Mouse (Mus musculus): Measurements from ENCODE around the gene AL732309.1.

Gene AL732309.1

DNA sequence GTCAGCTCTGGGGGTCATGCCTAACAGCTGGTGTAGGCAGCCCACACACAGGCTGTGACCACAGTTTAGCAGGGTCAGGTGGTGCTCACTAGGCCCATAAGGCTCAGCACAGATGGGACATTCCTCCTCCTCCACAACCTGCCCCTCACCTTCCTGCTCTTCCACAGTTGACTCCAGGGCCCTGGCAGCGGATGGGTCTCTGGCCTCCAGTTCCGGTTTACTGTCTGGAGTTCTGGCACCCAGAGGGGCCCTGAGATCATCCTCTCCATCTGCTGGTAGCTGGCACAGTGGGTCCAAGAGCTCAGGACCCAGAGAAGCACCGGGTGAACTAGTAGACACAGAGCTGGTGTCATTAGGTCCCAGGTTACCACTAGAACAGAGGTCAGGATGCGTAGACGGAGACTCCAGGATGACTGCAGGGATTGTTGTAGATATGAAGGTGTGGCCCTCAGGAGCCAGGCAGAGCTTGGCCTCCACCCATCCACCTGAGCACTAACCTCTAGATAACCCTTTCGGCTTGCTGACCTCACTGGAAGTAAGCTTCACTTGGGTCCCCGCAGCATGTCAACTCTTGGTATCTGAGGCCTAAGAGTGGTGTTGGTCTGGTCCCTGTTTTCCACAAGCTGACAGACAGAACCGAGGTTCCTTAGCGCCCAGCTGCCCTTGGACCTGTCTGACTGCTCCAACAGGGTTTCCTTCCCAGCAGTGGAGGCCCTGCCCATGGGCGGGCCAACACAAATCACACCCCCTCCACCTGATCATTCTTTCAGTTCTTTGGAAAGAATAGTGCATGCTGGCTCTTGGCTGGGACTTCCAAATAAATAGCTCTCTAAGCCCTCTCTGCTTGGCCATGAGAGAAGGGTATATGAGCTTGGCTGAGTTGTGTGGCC lies at the start of gene AL732309.1:
AL732309.1 (minus strand) TSS at position 681 of the 890 bp plus-strand sequence.
- no peak for DNase-seq (ENCODE audit: extremely low read depth, low read depth, low spot score)

DNA sequence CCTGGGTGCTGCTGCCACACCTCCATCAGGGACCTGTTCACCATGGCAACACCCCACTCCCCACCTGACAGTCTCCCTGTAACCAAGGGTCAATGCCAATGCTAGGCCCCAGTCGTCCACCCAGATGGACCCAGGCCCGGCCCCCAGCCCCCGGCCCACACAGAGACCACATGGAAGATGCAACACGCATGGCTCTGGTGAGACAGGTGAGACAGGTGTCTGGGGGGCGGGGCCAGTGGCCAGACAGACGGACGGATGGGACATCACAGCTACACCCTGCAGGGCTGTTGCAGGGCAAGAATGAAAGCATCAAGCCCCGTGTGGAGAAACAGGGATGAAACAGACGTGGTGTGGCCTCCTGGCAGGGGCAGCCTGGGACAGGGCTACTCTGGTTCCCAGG lies 47.0 kb upstream of the AL732309.1 start:
- no peak for DNase-seq (ENCODE audit: extremely low read depth, low read depth, low spot score)

DNA sequence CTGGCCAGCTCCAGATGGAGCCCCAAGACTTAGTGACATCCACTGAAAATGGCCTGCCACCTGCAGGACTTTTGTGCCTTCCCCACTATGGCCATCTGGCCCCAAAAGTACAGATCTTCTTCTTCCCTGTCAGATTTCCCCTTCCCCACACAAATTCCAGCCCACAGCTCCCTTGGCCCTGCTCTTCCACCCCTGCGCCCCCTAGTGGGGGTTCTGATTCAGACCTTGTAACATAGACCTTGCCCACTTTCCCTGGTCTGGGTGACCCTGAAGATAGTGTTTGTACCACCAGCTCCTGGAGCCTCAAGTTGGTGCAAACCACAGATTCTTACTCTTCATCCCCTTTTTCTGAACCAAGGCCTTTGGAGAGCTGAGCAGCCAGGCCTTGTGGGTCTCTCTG lies 46.2 kb upstream of the AL732309.1 start:
- DNase-seq (ENCODE audit: extremely low read depth, low read depth, low spot score) = no peak

DNA sequence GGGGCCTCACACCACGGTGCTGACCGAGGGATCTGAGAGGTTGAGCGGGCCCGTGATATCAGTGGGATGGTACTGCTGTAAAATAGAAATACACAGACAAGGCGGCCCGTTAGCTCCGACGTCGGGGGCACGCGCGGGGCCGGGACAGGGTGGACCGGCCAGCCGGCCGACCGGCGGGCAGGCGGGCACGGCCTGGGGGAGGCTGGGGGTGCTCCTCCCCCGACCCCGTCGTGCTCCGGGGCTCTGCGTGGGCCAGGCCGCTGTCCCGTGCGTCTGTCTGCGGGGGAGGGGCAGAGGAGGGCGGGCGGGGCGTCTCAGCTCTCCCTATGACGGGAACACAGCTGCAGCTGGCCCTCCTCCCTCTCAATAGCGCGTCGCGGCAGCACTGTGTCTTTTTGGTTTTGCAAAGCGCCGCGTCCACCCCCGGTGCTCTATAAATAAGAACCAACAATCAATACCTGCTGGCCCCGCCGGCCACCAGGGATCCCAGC lies 45.4 kb upstream of the AL732309.1 start:
- no peak for DNase-seq (ENCODE audit: extremely low read depth, low read depth, low spot score)

DNA sequence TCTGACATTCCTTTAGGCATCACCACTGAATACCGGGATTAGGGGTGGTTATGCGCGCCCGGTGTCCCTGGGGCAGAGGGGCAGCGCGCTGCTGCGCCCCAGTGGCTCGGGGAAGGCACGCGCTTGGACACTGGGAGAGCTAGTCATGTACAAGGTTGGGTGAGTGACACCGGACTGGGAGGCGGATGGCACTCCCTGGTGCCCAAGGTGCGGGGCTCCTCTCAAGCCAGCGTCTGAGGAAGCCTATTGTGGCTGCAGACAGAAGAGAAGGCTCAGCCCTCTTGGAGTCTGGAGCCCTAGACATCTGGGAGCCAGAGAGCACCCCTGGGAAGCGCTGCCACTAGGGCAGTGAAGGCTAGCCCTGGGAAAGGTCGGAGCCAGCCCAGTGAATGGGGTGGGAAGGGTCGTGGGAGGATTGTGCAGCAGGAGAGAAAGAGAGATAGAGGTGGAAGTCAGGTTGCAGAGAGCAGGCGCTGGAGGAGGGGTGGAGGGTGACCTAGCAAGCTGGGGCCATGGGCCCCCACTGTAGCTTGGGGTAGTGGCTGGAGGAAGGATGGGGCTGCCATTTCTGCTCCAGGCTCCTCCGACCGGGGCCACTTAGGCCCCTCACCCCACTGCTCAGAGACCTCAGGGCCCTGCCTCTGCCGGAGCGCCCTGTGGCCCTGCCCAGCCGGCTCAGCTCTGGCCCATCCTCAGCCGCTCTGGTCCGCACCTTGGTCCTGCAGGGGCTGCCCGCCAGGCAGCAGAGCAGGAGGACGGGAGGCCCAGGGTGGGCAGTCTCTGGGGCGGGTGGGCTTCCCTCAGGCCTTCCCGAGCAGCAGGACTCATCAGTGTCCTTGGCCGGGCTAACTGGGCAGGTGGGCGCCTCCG lies 44.8 kb upstream of the AL732309.1 start:
- no peak for DNase-seq (ENCODE audit: extremely low read depth, low read depth, low spot score)

DNA sequence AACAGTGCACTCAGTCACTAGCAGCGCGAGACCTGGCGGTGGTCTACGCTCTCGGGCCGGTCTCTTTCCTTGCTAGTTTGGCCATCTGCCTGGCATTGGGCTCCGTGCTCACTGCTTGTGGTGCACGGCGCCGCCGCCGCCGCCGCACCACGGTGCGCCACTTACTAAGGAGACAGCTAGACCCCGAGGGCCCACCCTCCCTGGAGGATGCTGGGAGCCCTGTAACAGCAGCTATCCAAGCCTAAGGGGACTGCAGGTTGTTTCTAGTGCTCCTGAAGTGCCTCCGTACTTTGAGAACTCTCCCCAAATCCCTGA lies 44.1 kb upstream of the AL732309.1 start:
- DNase-seq (ENCODE audit: extremely low read depth, low read depth, low spot score) = no peak

DNA sequence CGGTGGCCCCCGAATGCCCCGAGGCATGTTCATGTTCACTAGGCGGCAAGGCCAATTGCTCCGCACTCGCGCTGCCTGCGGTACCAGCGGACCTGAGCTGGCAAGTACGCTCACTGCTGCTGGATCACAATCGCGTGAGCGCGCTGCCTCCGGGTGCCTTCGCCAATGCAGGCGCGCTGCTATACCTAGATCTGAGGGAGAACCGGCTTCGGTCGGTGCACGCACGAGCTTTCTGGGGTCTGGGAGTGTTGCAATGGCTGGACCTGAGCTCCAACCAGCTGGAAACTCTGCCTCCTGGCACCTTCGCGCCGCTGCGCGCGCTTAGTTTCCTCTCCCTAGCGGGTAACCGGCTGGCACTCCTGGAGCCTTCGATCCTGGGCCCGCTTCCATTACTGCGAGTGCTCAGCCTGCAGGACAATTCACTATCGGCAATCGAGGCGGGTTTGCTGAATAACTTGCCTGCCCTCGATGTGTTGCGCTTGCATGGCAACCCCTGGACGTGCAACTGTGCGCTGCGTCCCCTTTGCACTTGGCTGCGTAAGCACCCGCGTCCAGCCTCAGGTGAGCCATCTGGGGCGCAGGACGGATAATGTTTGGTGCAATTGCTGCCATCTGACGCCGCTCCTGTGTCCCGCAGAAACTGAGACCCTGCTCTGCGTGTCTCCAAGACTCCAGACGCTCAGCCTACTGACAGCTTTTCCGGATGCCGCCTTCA lies 43.6 kb upstream of the AL732309.1 start:
- DNase-seq (ENCODE audit: extremely low read depth, low read depth, low spot score) = no peak

DNA sequence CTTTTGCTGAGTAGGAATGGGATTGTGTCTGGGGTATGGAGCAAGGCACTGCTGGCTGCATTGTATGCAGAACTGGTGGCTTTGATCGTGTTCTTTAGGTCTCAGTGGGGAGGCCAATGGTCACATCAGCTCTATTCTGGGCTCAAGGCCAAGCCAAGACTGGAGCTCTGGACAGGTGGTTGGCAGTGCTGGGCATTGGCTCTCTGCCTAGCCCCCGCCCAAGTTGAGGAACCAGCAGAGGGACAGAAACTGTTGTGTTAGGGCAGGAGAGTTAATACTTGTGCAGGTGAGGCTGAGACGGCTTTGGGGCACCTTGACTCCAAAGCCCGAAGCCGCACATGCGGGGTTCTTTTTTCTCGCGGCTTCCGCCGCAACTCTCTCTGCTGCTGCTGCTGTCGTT lies 43.0 kb upstream of the AL732309.1 start, which contains the start of gene Lrrc26:
Lrrc26 (plus strand) TSS at position 265 of the 400 bp plus-strand sequence.
- DNase-seq (ENCODE audit: extremely low read depth, low read depth, low spot score) = no peak

DNA sequence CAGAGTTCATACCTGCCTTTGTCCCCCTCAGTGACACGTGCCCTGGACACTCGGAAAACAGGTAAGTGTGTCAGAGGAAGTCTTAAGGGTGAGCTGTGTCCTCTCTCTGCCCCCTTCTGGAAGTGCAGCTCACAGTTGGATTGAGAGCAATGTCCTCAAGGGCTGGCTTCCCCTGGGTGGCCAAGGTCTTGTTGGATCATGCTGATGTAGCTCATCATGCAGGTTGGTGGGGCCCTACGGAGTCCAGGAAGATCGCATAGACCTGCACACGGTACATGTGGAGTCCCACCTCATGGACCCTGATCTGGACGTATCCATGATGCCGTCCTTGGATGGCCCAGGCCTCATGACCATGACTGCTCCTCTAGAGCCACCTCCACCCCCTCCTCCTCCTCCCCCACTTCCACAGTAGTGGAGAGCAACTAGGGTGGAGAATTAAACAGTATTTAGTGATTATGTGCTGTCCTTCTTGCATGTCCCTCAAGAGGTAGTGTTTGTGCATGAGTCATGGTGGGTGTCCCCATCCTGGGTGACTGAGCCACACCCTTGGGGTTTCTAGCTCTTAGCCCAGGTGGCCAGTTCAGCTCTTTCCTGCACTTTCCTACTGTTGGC lies 42.2 kb upstream of the AL732309.1 start:
- DNase-seq (ENCODE audit: extremely low read depth, low read depth, low spot score) = no peak

DNA sequence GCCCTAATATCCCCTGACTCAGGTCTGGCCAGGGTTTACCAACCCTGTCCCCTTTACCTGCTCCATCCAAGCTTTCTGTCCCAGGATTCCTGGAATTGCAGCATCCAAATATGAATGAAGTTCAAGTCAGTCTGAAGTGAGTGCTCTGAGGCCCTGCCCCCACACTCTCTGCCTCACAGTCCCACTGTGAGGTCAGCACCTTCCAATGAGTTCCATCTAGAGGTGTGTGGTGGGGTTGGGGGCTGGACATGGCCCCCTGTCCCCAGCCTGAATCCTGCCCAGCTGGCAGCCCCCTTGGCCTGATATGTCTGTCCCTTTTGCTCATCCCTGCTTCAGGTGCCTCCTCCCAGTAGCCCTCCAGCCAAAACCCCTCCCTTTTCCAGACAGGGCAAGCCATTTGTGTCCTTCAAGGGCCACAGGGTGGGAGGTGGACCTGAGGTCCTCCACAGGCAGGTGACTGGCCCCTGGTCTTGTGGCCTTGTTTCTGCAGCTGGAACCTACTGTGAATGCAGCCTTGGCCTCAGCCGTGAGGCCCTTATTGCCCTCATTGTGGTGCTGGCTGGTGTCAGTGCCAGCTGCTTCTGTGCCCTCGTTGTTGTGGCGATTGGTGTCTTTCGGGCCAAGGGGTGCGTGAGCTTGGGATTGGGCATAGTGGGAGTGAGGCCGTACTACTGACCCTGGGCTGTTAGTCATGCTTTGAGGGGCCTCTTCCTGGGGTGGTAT lies 41.4 kb upstream of the AL732309.1 start, which contains the start of gene Tmem210:
Tmem210 (plus strand) TSS at position 219 of the 723 bp plus-strand sequence.
- DNase-seq (ENCODE audit: extremely low read depth, low read depth, low spot score) = no peak

DNA sequence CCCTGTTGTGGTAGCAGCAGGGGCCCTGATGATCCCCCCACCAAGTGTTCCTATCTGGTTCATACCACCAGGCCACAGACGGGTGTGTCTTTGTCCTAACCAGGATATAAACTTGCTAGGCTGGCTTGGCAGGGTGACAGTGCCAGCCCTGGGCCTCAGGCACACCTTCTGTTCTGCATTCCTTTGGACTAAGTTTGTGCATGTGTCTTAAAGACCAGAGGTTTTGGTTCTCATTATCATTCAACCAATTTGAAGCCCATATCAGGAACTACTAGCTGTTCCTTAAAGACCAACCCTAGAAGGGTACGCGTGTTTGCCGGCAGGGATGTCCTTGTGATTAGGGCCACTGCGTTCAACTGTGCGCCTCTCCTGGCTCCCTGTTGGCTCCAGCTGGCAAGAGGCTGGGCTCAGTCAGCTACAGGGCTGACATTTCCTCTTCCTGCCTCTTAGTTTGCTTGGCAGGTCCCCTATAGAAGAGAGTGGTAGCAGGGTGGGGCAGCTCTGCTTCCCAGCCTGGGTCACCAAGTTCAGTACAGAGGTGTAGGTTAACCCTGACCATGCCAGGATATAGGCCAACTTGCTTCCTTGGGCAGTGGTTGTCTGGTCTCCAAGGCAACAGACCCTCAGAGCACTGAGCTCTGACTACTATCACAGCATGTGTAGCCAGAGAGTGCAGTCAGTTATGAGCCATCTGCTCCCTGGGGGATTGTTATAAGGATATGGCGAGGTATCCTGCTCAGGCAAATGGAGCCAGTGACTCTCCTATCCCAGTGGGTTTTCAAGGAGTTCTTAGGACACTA lies 40.4 kb upstream of the AL732309.1 start:
- DNase-seq (ENCODE audit: extremely low read depth, low read depth, low spot score) = peak; percentile 68

DNA sequence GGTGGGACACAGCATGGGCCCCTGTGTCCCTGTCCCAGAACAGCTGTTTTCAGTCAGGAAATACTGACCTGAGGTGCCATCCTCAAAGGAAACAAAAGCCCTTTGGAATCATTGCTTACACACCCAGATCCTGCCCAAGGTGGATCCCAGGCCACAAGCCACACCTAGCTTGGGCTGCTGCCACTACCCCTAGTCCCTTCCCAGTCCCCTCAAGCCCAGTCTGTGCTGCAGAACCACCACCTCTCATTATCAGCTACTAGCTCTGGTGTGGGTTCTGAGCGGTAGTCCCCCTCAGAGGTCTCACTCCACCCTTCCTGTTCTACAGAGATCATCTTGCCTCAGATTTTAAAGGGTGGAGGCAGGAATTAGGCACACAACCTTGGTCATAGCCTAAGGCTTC lies 39.7 kb upstream of the AL732309.1 start:
- no peak for DNase-seq (ENCODE audit: extremely low read depth, low read depth, low spot score)

DNA sequence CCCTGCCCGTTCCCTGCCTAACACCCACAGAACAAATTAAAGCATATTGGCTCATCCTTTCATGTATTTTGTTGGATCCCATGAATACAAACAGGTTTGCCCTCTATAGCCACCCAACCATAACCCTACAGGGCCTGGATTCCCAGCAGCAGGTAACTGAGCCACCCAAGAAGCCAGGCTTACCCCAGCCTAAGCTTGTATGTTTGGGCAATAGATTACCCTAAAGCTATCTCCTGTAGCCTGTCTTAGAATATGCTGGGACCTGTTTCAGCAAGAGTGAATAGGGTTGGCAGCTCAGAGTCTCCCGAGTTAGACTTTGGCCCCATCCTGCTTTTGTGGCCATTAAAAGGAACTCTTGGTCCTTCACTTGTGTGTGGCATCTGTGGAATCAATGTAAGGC lies 38.9 kb upstream of the AL732309.1 start:
- peak; percentile 95 for DNase-seq (ENCODE audit: extremely low read depth, low read depth, low spot score)

DNA sequence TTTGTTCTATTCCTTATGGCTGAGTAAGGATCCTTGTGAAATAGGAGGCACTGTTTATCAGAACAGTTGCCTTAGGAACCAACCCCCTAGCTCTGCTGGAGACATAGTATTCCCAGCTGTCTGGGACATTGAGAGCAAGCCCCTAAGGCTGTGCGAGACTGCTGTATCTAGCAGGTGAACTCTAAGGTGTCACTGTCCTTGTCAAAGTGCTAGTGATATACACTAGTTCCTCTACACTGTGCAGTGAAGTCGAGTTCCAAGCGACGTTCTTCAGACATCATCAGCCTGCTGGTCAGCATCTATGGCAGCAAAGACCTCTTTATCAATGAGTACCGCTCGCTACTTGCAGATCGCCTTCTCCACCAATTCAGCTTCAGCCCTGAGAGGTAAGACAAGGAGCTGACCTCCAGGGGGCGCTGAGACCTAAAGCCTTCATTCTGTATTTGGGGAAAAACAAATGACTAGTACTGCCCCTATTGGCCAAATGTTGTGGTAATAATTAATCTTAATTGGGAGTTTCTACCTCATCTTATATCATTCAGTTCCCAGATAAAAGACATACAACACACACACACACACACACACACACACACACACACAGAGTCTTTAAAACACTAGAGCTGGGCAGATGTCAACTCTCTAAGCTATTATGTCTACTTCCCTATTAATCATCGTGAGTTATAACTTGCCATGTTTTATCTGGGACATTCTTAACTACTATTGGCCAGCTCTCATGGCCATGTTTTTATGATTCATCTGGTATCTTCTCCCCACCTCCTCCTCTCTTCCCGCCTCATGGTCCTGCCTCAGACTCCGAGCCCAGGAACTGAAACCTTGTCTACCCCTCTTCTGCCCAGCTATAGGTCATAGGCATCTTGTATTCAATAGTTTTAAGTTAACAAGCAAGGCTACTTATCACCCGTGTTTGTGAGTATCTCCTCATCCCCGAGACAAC lies 32.5 kb upstream of the AL732309.1 start:
- DNase-seq (ENCODE audit: extremely low read depth, low read depth, low spot score) = no peak

DNA sequence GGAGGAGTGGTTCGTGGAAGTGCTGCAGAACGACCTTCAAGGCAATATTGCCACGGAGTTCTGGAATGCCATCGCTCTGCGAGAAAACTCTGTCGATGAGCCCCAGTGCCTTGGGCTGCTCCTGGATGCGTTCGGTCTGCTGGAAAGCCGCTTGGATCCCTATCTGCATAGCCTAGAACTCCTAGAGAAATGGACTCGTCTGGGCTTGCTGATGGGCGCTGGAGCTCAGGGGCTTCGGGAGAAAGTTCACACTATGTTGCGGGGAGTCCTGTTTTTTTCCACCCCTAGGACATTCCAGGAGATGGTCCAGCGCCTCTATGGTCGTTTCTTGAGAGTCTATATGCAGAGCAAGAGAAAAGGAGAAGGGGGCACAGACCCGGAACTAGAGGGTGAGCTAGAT lies 26.3 kb upstream of the AL732309.1 start:
- DNase-seq (ENCODE audit: extremely low read depth, low read depth, low spot score) = no peak

DNA sequence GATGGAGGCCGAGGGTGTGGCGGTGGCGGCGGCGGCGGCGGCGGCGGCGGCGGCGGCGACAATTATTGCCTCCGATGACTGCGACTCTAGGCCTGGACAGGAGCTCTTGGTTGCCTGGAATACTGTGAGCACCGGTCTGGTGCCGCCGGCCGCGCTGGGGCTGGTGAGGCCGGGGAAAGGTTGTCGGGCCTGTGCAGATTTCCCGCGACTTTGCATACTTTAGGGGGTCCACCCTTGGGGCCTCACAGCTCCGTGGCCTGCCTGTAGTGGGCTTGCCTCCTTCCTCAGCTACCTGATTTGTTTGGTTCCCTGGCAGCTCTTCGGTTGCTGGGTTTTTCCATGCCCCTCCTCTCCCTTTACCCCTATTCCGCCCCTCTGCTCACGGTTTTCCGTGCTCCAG lies 25.9 kb upstream of the AL732309.1 start:
- no peak for DNase-seq (ENCODE audit: extremely low read depth, low read depth, low spot score)

DNA sequence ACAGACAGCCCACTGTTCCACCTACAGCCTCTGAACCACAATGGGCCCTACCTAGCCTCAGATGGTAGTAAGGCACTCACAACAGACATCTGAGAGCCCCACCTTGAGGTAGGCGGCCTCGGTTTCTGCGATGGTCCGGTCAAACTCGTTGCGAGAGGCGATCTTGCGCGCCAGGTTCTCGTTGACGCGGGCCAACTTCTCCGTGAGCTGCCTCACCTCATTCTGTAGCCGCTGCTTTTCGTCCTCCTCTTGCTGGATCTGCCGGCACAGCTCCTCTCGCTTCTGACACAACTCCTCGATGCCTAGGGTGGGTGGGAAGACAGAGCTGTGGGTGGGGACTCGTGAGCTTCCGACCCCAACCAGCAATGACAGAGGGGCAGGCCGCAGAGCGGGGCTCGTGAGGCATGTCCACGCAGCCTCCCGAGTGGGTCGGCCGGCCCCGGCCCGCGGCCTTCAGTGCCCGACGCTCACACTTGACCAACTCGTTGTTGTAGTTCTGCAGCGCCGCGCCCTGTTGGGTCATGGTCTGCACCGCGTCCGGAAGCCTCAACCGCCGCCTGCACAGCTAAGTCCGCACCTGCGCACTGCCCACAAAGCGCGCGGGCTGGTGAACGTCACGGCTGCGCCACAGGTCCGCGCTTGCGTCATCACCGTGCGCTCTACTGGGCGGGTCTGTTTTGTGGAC lies 25.3 kb upstream of the AL732309.1 start, which contains the start of the genes Ssna1 and Anapc2:
Ssna1 (minus strand) TSS at position 612 of the 685 bp plus-strand sequence.
Anapc2 (plus strand) TSS at position 652 of the 685 bp plus-strand sequence.
- DNase-seq (ENCODE audit: extremely low read depth, low read depth, low spot score) = peak; percentile 40

Measured in fat pad, adult 2 months (tissue).